Mouse (Mus musculus): ENCODE results near the gene Cnot6.
A peak's percentile ranks its signal among the peaks of the same experiment; 100 is the strongest.

The Cnot6 gene

DNA sequence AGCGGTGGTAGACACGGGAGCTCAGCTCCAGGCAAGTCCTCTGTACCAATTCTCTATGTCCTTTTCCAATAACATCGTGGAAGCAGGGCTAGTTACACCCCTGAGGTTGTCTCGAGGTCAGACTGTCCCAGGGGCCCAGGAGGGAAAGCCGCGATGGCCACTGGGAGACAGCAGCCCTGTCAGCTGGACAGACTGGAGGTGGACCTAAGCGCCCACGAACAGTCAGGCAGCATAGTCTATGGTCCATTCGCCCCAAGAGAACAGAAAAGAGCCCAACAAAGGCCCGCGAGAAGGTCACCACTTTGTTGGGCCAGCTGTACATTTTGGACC is 59.5 kb downstream of the Cnot6 start:
- no peak for DNase-seq

GRCm38 (mm10) chr11:49652401-49653078 is 60.0 kb downstream of the Cnot6 start:
- DNase-seq: peak; percentile 49

- DNase-seq: no peak
These were observed 60.7 kb downstream of the Cnot6 start for GRCm38 (mm10) chr11:49651762-49652322.

DNA sequence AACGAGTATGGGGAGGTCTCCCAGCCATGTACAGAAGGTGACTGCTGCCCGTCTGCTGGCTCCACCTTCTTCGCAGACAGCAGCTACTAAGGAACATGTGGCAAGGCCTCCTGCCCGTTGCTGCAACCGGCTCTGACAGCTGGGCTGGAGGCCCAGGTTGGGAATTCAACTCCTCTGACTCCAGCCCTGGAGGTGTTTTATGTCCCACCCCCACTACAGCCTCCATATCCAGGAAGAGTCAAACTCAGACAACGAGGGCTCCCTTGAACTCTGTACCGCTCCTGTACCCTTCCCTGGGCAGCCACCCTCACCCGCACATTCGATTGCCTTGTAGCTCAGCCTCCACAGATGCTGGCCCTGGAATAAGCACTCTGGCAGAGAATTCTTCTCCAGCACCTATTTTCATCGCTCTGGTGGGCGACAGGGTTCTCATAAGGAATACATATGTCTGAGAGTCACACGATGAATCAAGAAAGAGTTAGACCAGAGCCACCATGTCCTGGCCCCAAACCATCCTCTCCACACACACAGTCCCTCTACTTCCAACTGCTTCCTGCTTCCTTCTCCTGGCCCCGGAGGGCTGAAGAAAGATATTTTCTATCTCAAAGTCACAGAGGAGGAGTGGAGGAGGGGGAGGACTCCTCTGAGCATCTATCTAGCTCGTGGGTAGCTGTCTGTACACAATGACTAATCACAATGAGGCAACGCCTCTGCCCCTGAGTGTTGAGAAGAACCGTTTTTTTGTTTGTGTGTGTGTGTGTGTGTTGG is 61.3 kb downstream of the Cnot6 start:
- DNase-seq: no peak

DNA sequence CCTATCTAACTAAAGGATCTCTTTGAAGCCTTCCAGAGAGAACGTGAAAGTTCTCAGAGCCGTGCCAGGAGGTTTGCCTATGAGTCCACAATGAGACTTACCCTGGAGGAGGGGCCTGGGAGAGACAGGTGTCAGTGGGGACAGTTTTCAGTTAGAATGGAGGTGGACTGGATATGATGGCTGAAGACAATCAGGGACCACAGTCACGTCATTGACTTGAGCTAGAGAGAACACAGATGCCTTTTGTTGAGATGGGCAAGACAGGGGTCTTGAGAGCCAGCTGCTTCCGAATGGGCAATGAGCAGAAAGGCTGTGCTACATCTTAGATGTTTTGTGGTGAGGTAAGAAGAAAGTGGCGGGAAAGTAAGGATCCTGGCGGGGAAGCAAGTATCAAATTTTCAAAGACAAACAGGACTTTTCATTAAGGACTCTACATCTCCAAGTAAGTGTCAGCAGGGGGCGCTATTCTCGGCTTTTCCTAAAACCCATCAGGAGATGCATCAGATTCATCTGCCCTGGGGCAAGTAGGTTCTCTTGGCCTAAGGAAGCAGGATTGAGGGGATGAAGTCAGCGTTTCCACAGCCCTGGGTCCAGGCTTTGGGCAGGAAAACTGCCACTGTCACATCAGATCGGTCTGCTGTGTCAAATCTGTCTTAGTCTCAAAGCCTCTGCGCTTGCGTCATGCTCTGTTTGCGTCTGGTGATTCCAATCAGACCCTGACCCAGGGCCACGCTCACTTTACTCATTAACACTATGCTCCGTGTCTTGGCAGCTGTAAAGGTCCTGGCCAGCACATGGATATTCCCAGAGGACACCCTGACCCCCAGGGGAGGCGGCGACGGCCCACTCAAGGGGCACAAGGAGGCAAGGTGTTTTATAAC is 62.2 kb downstream of the Cnot6 start:
- no peak for DNase-seq

- no peak for DNase-seq
These were observed 66.8 kb downstream of the Cnot6 start for GRCm38 (mm10) chr11:49645677-49646076.

GRCm38 (mm10) chr11:49636449-49636848 is 76.1 kb downstream of the Cnot6 start:
- DNase-seq: no peak

DNA sequence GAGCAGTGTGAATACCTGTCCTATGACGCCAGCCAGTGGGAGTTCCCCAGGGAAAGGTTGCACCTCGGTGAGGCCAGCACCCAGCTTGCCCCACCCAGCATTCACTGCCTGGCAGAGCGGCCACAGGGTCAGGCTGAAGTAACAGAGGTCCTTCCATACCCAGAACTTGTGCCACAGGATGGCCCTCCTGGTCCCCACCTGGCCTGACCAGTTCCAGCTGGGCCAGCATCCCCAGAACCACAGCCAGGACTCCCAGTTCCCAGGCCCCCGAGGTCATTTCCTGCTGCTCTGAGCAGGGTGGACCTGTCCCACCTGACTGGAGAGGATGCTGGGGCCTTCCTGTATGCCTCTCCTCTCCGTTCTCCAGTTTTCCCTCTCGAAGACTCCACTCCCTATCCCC is 76.9 kb downstream of the Cnot6 start:
- no peak for DNase-seq

GRCm38 (mm10) chr11:49634101-49634500 is 78.4 kb downstream of the Cnot6 start:
- DNase-seq: no peak

- DNase-seq: no peak
These were observed 80.3 kb downstream of the Cnot6 start for GRCm38 (mm10) chr11:49632256-49632655.

- no peak for DNase-seq
These were observed 81.4 kb downstream of the Cnot6 start for GRCm38 (mm10) chr11:49631154-49631553.

DNA sequence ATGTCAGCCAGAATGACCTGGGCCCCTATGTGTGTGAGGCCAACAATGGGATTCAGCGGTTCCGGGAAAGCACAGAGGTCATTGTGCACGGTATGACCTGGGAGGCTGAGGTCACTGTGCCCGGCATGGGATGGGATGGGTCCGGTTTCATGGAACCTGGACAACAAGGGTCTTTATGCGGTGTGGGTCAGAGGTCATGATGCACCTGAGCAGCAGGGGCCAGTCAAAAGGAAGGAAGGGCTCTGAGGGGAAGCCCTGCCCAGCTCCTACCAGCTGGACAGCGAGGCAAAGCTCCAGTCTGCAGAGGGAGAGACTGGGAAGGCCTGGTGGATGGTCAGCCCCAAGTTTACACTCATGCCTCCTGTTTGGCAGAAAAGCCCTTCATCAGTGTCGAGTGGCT is 85.8 kb downstream of the Cnot6 start:
- no peak for DNase-seq

DNA sequence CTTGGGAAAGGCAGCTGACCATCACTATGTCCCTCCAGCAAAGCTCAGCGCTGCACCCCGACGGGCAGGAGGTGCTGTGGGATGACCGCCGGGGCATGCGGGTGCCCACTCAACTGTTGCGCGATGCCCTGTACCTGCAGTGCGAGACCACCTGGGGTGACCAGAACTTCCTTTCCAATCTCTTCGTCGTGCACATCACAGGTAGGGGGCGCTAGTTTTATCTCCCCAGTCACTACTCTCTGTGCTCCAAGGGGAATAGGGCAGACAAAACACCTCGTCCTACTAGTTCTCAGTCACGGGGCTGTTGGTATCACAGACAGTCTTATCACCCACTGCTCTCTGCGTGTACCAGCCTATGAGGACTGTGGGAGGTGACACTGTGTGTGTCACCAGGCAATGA is 86.7 kb downstream of the Cnot6 start:
- no peak for DNase-seq

DNA sequence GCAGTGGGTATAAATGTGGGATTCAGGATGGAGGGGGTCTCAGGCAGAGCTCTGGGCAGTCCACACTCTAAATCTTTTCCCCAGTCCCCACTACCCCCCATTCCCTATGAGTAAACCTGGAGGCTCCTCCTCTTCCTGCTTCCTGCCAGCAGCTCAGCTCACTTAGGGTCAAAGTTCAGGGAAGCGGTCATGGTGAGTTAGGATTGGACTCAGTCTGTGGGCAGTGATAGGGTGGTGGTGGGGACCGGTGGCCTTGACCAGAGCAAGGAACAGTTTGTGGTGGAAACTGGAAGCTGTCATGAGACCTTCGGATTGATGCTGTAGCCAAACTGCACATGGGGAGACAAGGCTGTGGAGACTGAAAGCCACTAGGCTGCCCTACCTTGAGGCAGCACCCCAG is 88.4 kb downstream of the Cnot6 start:
- DNase-seq: no peak

GRCm38 (mm10) chr11:49621953-49622352 is 90.6 kb downstream of the Cnot6 start:
- no peak for DNase-seq
